In the genomic region with DNA sequence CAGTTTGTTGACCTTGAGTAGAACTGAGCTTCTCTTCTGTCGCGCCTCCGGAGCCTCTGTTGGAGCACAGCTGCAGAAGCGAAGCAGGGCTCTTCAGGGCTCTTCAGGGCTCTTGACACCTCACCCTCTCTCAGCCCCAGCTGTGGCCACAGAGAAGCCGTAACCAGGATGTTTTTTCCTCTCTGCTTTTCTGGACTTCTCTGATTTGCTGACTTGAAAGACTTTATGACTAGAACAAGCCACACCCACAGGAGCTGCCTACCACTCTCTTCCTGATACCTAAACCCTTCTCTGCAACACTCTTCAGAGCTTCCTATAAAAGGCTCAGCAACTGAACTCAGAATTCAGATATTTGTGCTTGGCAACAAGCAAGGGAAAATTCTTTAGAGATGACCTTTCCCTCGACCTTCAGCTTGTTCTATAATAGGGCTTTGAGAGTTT, we compare ENCODE assay signal across 13 mouse cellular contexts. TPM values are rescaled to one million over a fixed set of nuclear protein-coding genes. Genes with fewer than 3 reads are reported as not detected.
DNase-seq lines count a peak whose midpoint lies in the region; ATAC-seq and TF ChIP-seq lines count a peak whose summit lies in the region.
"Had no signal": no experiment of that assay in that cellular context is flagged by ENCODE, and none has a peak within 500 bp of the region (broad histone marks: within the 10 kb centered on the region; RNA-seq: fewer than 3 reads in every experiment).

No protein-coding gene starts in this region.

- peak overlapping the region; percentile 33; the same call in 1 of the 2 replicates for H3K4me2 ChIP-seq in heart, embryonic 12.5 days
- H3K4me2 ChIP-seq: embryonic facial prominence, embryonic 13.5 days; liver, embryonic 13.5 days; neural tube, embryonic 13.5 days had no signal

- no peak for DNase-seq in heart, adult 2 months
- DNase-seq in 3T3-L1 (ENCODE audit: low read depth, low spot score), result peak; percentile 58
- DNase-seq in neural tube, embryonic 10.5 days (ENCODE audit: extremely low spot score, low spot score), result no peak
- no peak for DNase-seq in right cerebral cortex, adult 2 months (ENCODE audit: low spot score in 2 of 2)
- no peak for DNase-seq in testis, postnatal 14 days (ENCODE audit: low spot score)
- DNase-seq: liver, embryonic 13.5 days had no signal

- no peak for ATAC-seq in heart, embryonic 12.5 days (ENCODE audit: insufficient number of reproducible peaks, low FRiP score)
- peak; percentile 99 for ATAC-seq in activated CD4-positive, CD25-positive, alpha-beta regulatory T cell, adult 4 months

- WGBS in heart, embryonic 12.5 days, result 39% methylated on average over 6 of the region's 6 CpGs
- WGBS in heart, adult 2 months, result 34% methylated on average over 6 of the region's 6 CpGs
- WGBS in macrophage (ENCODE audit: missing documents), result 16% methylated on average over 6 of the region's 6 CpGs

- TF ChIP-seq CTCF in heart, adult 2 months (IDR thresholded peaks at IDR 0.05), result no peak

- no peak overlapping the region for H3K4me3 ChIP-seq in heart, embryonic 12.5 days
- H3K4me3 ChIP-seq in heart, adult 2 months, result no peak overlapping the region
- no peak overlapping the region for H3K4me3 ChIP-seq in macrophage (ENCODE audit: inconsistent target)
- H3K4me3 ChIP-seq: embryonic facial prominence, embryonic 13.5 days; liver, embryonic 13.5 days; neural tube, embryonic 13.5 days had no signal

- H3K9ac ChIP-seq in heart, embryonic 12.5 days, result no peak overlapping the region
- no peak overlapping the region for H3K9ac ChIP-seq in heart, adult 2 months (ENCODE audit: low read depth, low read length)
- H3K9ac ChIP-seq: embryonic facial prominence, embryonic 13.5 days; liver, embryonic 13.5 days; neural tube, embryonic 13.5 days had no signal

- H3K79me2 ChIP-seq in heart, adult 2 months (replicated peaks; ENCODE audit: control insufficient read depth, insufficient read depth, low read length), result no peaks in the 10 kb centered on the region
- H3K79me2 ChIP-seq in macrophage (ENCODE audit: inconsistent target), result no peaks in the 10 kb centered on the region

- intact Hi-C loops in heart, adult 2 months (cut with DNase I), result no loop called here

- H3K36me3 ChIP-seq in heart, embryonic 12.5 days, result no peaks in the 10 kb centered on the region
- no peaks in the 10 kb centered on the region for H3K36me3 ChIP-seq in heart, adult 2 months (ENCODE audit: control insufficient read depth, insufficient read depth, low read length)
- H3K36me3 ChIP-seq in macrophage (ENCODE audit: inconsistent target), result no peaks in the 10 kb centered on the region
- H3K36me3 ChIP-seq: embryonic facial prominence, embryonic 13.5 days; liver, embryonic 13.5 days; neural tube, embryonic 13.5 days had no signal

- no peak for TF ChIP-seq POLR2A in heart, adult 2 months (IDR thresholded peaks at IDR 0.05; ENCODE audit: insufficient read depth, low read depth, low read length)

- no peaks in the 10 kb centered on the region for H3K27me3 ChIP-seq in heart, embryonic 12.5 days (replicated peaks)
- H3K27me3 ChIP-seq in heart, adult 2 months (ENCODE audit: control insufficient read depth, insufficient read depth, low read length), result no peaks in the 10 kb centered on the region
- H3K27me3 ChIP-seq: embryonic facial prominence, embryonic 13.5 days; neural tube, embryonic 13.5 days had no signal

- no peak for TF ChIP-seq EP300 in heart, adult 2 months (IDR thresholded peaks at IDR 0.05; ENCODE audit: insufficient read depth, low read depth, low read length)

- H3K4me1 ChIP-seq in heart, embryonic 12.5 days (replicated peaks), result peaks cover 6% of the 10 kb centered on the region
- no peaks in the 10 kb centered on the region for H3K4me1 ChIP-seq in heart, adult 2 months (ENCODE audit: control insufficient read depth, insufficient read depth, low read length)
- H3K4me1 ChIP-seq: embryonic facial prominence, embryonic 13.5 days; liver, embryonic 13.5 days; neural tube, embryonic 13.5 days had no signal

- 0 out of 2 replicates have a peak, but pooled peaks cover 3% of the 10 kb centered on the region for H3K9me3 ChIP-seq in heart, embryonic 12.5 days (replicated peaks)
- H3K9me3 ChIP-seq: embryonic facial prominence, embryonic 13.5 days; liver, embryonic 13.5 days; neural tube, embryonic 13.5 days had no signal

- peak overlapping the region; percentile 76 for H3K27ac ChIP-seq in heart, embryonic 12.5 days (ENCODE audit: poor library complexity, severe bottlenecking)
- H3K27ac ChIP-seq in heart, adult 2 months, result no peak overlapping the region
- peak overlapping the region; percentile 51 for H3K27ac ChIP-seq in macrophage
- H3K27ac ChIP-seq: embryonic facial prominence, embryonic 13.5 days; liver, embryonic 13.5 days; neural tube, embryonic 13.5 days had no signal

RNA-seq across cellular contexts. Expression of gene Tuba1c, which starts 20.9 kb away (rescaled TPM):
- polyA plus RNA-seq in heart, embryonic 12.5 days (2016; fragmentation: Nextera tagmentation; extraction: Ambion mirVana), result 135 and 139 TPM in 2 replicates
- 10 to 100 TPM; 30.1 to 39.0 TPM for total RNA-seq in heart, adult 2 months (2021)
- 58.6 and 74.4 TPM in 2 replicates for polyA plus RNA-seq in heart, adult 2 months (2012; rRNA removed)
- 100 to 1,000 TPM in 1 of 2 experiments, 10 to 100 TPM in 1; 98.3 to 120 TPM for polyA plus RNA-seq in activated CD4-positive, CD25-positive, alpha-beta regulatory T cell, adult 4 months (2017; shearing (Covaris generic))
- 100 to 1,000 TPM in 10 of 26 experiments, 10 to 100 TPM in 16; 29.8 to 187 (median 71.5) TPM for total RNA-seq in macrophage (2018; cell fraction: chromatin; rRNA removed)
- 100 to 1,000 TPM; 160 to 470 (median 218) TPM for total RNA-seq in macrophage (2018; cell fraction: cytosol; rRNA removed)
- 100 to 1,000 TPM in 18 of 26 experiments, 10 to 100 TPM in 8; 64.8 to 241 (median 115) TPM for total RNA-seq in macrophage (2018; cell fraction: nucleus; rRNA removed)
- polyA plus RNA-seq in macrophage (2018), result 112 to 385 TPM (median 315 TPM) in 3 replicates

RNA-seq across cellular contexts. Expression of gene Prph, which starts 46.2 kb away (rescaled TPM):
- polyA plus RNA-seq in heart, embryonic 12.5 days (2016; fragmentation: Nextera tagmentation; extraction: Ambion mirVana), result 0.22 and 0.50 TPM in 2 replicates
- total RNA-seq in heart, adult 2 months (2021), result under 1 TPM; 0.13 to 0.80 TPM
- polyA plus RNA-seq in heart, adult 2 months (2012; rRNA removed), result 1.00 and 2.1 TPM in 2 replicates
- not detected for polyA plus RNA-seq in activated CD4-positive, CD25-positive, alpha-beta regulatory T cell, adult 4 months (2017; shearing (Covaris generic))
- total RNA-seq in macrophage (2018; cell fraction: chromatin; rRNA removed), result not detected
- total RNA-seq in macrophage (2018; cell fraction: cytosol; rRNA removed), result under 1 TPM in 3 of 26 experiments, not detected in 23; 0.07 to 0.45 (median 0.10) TPM
- 1 to 10 TPM in 1 of 26 experiments, not detected in 25; 2.5 TPM for total RNA-seq in macrophage (2018; cell fraction: nucleus; rRNA removed)
- 0.07 TPM in 1 of 3 replicates, not detected in the others for polyA plus RNA-seq in macrophage (2018)

RNA-seq across cellular contexts. Expression of gene Tuba1a, which starts 55.3 kb away (rescaled TPM):
- 1,110 and 1,118 TPM in 2 replicates for polyA plus RNA-seq in heart, embryonic 12.5 days (2016; fragmentation: Nextera tagmentation; extraction: Ambion mirVana)
- total RNA-seq in heart, adult 2 months (2021), result 10 to 100 TPM; 57.0 to 85.0 TPM
- polyA plus RNA-seq in heart, adult 2 months (2012; rRNA removed), result 165 and 235 TPM in 2 replicates
- polyA plus RNA-seq in activated CD4-positive, CD25-positive, alpha-beta regulatory T cell, adult 4 months (2017; shearing (Covaris generic)), result 100 to 1,000 TPM; 243 to 273 TPM
- total RNA-seq in macrophage (2018; cell fraction: chromatin; rRNA removed), result 10 to 100 TPM in 1 of 26 experiments, 1 to 10 TPM in 23, under 1 TPM in 1, not detected in 1; 0.95 to 61.2 (median 3.6) TPM
- total RNA-seq in macrophage (2018; cell fraction: cytosol; rRNA removed), result 10 to 100 TPM; 43.8 to 83.3 (median 62.4) TPM
- total RNA-seq in macrophage (2018; cell fraction: nucleus; rRNA removed), result 10 to 100 TPM in 23 of 26 experiments, 1 to 10 TPM in 3; 7.0 to 40.8 (median 19.8) TPM
- polyA plus RNA-seq in macrophage (2018), result 37.8 to 73.9 TPM (median 54.5 TPM) in 3 replicates

RNA-seq across cellular contexts. Expression of gene Gm49450, which starts 55.5 kb away (rescaled TPM):
- polyA plus RNA-seq in heart, embryonic 12.5 days (2016; fragmentation: Nextera tagmentation; extraction: Ambion mirVana), result not detected in 2 replicates
- not detected for total RNA-seq in heart, adult 2 months (2021)
- 26.2 TPM in 1 of 2 replicates, not detected in the other for polyA plus RNA-seq in heart, adult 2 months (2012; rRNA removed)
- not detected for polyA plus RNA-seq in activated CD4-positive, CD25-positive, alpha-beta regulatory T cell, adult 4 months (2017; shearing (Covaris generic))
- 1 to 10 TPM in 2 of 26 experiments, not detected in 24; 1.0 to 1.4 TPM for total RNA-seq in macrophage (2018; cell fraction: chromatin; rRNA removed)
- not detected for total RNA-seq in macrophage (2018; cell fraction: cytosol; rRNA removed)
- total RNA-seq in macrophage (2018; cell fraction: nucleus; rRNA removed), result not detected
- 0.27 TPM in 1 of 3 replicates, not detected in the others for polyA plus RNA-seq in macrophage (2018)
- total RNA-seq: gastrocnemius, adult 8-10 months had no signal
- polyA plus RNA-seq: embryonic facial prominence, embryonic 13.5 days; liver, embryonic 13.5 days; neural tube, embryonic 13.5 days; stomach, embryonic 14.5 days had no signal
